Mouse (Mus musculus) C2C12 (cell line): ENCODE data around the gene Tubb2b. TPM values are rescaled to one million over a fixed set of nuclear protein-coding genes. Genes with fewer than 3 reads are reported as not detected.

Experiments used
- H3K27me3 ChIP-seq: one replicate; pipeline ENCODE4 v1.6.1; 2011; ENCODE audit not compliant: control insufficient read depth, insufficient read depth, insufficient read length
- H3K36me3 ChIP-seq: one replicate; pipeline ENCODE4 v1.6.1; 2011; ENCODE audit not compliant: control insufficient read depth, insufficient read depth
- H3K4me3 ChIP-seq: one replicate; pipeline ENCODE4 v1.5.1; 2011; ENCODE audit warnings: mild to moderate bottlenecking, control low read depth; ENCODE audit not compliant: poor library complexity, insufficient read depth, severe bottlenecking
- H3K79me2 ChIP-seq: one replicate; pipeline ENCODE4 v1.6.1; 2011; ENCODE audit not compliant: control insufficient read depth, insufficient read depth
- H3K79me3 ChIP-seq: one replicate; pipeline ENCODE4 v1.6.1; 2011; ENCODE audit warnings: low read depth, control low read depth
- H3ac ChIP-seq: one replicate; pipeline ENCODE3; 2011; ENCODE audit warnings: low read depth; ENCODE audit not compliant: control insufficient read depth, insufficient read length
- CEBPB ChIP-seq: IDR thresholded peaks from one replicate; pipeline ENCODE4 v1.6.1; 2011; ENCODE audit warnings: low read depth, mild to moderate bottlenecking, control low read depth, moderate library complexity
- CTCF ChIP-seq: IDR thresholded peaks from one replicate; pipeline ENCODE4 v1.5.1; 2011; ENCODE audit not compliant: control insufficient read depth, insufficient read depth, insufficient read length
- FOSL1 ChIP-seq: IDR thresholded peaks from one replicate; pipeline ENCODE4 v1.8.0; 2011; ENCODE audit warnings: mild to moderate bottlenecking, low read length; ENCODE audit not compliant: poor library complexity, insufficient read depth, severe bottlenecking
- MAX ChIP-seq: IDR thresholded peaks from one replicate; pipeline ENCODE4 v1.6.1; 2011; ENCODE audit warnings: mild to moderate bottlenecking, control low read depth
- MYOD1 ChIP-seq: IDR thresholded peaks from one replicate; pipeline ENCODE4 v1.6.1; 2011; ENCODE audit warnings: low read depth; ENCODE audit not compliant: control insufficient read depth, insufficient read length
- MYOG ChIP-seq: IDR thresholded peaks from one replicate; pipeline ENCODE4 v1.6.1; 2011; ENCODE audit not compliant: control insufficient read depth, insufficient read length; ENCODE audit errors: extremely low read depth
- USF1 ChIP-seq: IDR thresholded peaks from one replicate; pipeline ENCODE4 v1.6.1; 2011; ENCODE audit warnings: low read depth, mild to moderate bottlenecking, control low read depth, moderate library complexity
- polyA plus RNA-seq: library from polyadenylated mRNA; unstranded; fragments of >200 nt; fragmentation: generic; extraction: Trizol; gene quantifications from one replicate; pipeline ENCODE4 v1.2.1, GENCODE M21; 2012; ENCODE audit warnings: missing spikeins

Tubb2b gene
- polyA plus RNA-seq, 1 experiment: 216 TPM

GRCm38 (mm10) chr13:34153254-34154011 is 23.2 kb upstream of the Tubb2b start:
- Histone ChIP-seq H3K36me3 (no peaks in the 10 kb centered on the region), H3K79me3 (no peaks in the 10 kb centered on the region), H3ac (no peak overlapping the region), H3K79me2 (no peaks in the 10 kb centered on the region), H3K27me3 (no peaks in the 10 kb centered on the region), H3K4me3 (no peak overlapping the region)
- TF ChIP-seq MYOD1 (no peak), CEBPB (no peak), FOSL1 (no peak), CTCF (no peak), MAX (no peak), USF1 (no peak), MYOG (no peak)

GRCm38 (mm10) chr13:34152695-34153094 is 22.4 kb upstream of the Tubb2b start:
- Histone ChIP-seq H3K79me3 (no peaks in the 10 kb centered on the region), H3ac (no peak overlapping the region), H3K36me3 (no peaks in the 10 kb centered on the region), H3K4me3 (no peak overlapping the region), H3K79me2 (no peaks in the 10 kb centered on the region), H3K27me3 (no peaks in the 10 kb centered on the region)
- TF ChIP-seq MYOD1: no peak
- no peak for TF ChIP-seq MAX
- TF ChIP-seq MYOG: no peak
- no peak for TF ChIP-seq FOSL1
- TF ChIP-seq CTCF: no peak
- no peak for TF ChIP-seq CEBPB
- no peak for TF ChIP-seq USF1

- H3K79me2 ChIP-seq: no peaks in the 10 kb centered on the region
- H3ac ChIP-seq: no peak overlapping the region
- TF ChIP-seq USF1 (no peak), FOSL1 (no peak), CTCF (no peak), MYOD1 (no peak), MAX (no peak), CEBPB (no peak), MYOG (no peak)
These were observed 21.2 kb upstream of the Tubb2b start for GRCm38 (mm10) chr13:34151425-34151824.

GRCm38 (mm10) chr13:34150271-34151027 is 20.2 kb upstream of the Tubb2b start:
- Histone ChIP-seq H3ac (no peak overlapping the region), H3K79me3 (no peaks in the 10 kb centered on the region), H3K36me3 (no peaks in the 10 kb centered on the region), H3K4me3 (no peak overlapping the region), H3K79me2 (no peaks in the 10 kb centered on the region), H3K27me3 (no peaks in the 10 kb centered on the region)
- no peak for TF ChIP-seq MAX
- TF ChIP-seq FOSL1: no peak
- TF ChIP-seq CTCF: no peak
- no peak for TF ChIP-seq USF1
- no peak for TF ChIP-seq MYOD1
- no peak for TF ChIP-seq CEBPB
- TF ChIP-seq MYOG: no peak

More at GRCm38 (mm10) chr13:34151425-34151824, 21.2 kb upstream of the Tubb2b start:
- H3K36me3 ChIP-seq: no peaks in the 10 kb centered on the region
- no peaks in the 10 kb centered on the region for H3K27me3 ChIP-seq
- H3K4me3 ChIP-seq: no peak overlapping the region
- H3K79me3 ChIP-seq: no peaks in the 10 kb centered on the region

GRCm38 (mm10) chr13:34149463-34150176 is 19.4 kb upstream of the Tubb2b start:
- Histone ChIP-seq H3K79me2 (no peaks in the 10 kb centered on the region), H3K36me3 (no peaks in the 10 kb centered on the region), H3K27me3 (no peaks in the 10 kb centered on the region), H3ac (no peak overlapping the region), H3K4me3 (no peak overlapping the region), H3K79me3 (no peaks in the 10 kb centered on the region)
- TF ChIP-seq FOSL1 (no peak), USF1 (no peak), MYOD1 (no peak), MYOG (no peak)
